Mouse (Mus musculus) ES-E14 (cell line): ENCODE data around the gene Noxa1. TPM values are rescaled to one million over a fixed set of nuclear protein-coding genes. Genes with fewer than 3 reads are reported as not detected.

Source experiments
- DNase-seq: peaks from one replicate; pipeline ENCODE4 v3.0.0-alpha.2; 2013; ENCODE audit warnings: low read depth, low spot score
- H3K27ac ChIP-seq: 2 replicates; pipeline ENCODE4 v1.5.1; 2012; ENCODE audit warnings: low read depth, mild to moderate bottlenecking, low read length, moderate library complexity, mixed read lengths; ENCODE audit not compliant: poor library complexity, insufficient read depth, severe bottlenecking
- H3K36me3 ChIP-seq: 2 replicates; pipeline ENCODE4 v1.6.1; 2012; ENCODE audit warnings: mild to moderate bottlenecking, low read length, moderate library complexity, mixed read lengths; ENCODE audit not compliant: control insufficient read depth, poor library complexity, insufficient read depth, severe bottlenecking
- H3K4me1 ChIP-seq, 2 experiments: fragments of 150-350 bp in 1 of 2; sonication (generic) in 1 of 2; 2 replicates each; pipeline ENCODE4 v1.6.1; 2012; ENCODE audit warnings: low read length in 2 of 2, mild to moderate bottlenecking in 1 of 2, mixed read lengths in 1 of 2; ENCODE audit not compliant: control insufficient read depth in 2 of 2, insufficient read depth in 2 of 2, poor library complexity in 1 of 2
- H3K4me3 ChIP-seq, 2 experiments: fragments of 150-350 bp in 1 of 2; sonication (generic) in 1 of 2; 2 replicates each; pipeline ENCODE4 v1.5.1; 2012; ENCODE audit warnings: low read length in 2 of 2, low read depth in 1 of 2, mild to moderate bottlenecking in 1 of 2, mixed read lengths in 1 of 2; ENCODE audit not compliant: insufficient read depth in 1 of 2, poor library complexity in 1 of 2, severe bottlenecking in 1 of 2
- H3K9ac ChIP-seq: 2 replicates; pipeline ENCODE4 v1.6.1; 2012; ENCODE audit warnings: low read depth, mild to moderate bottlenecking, low read length, mixed read lengths; ENCODE audit not compliant: poor library complexity, insufficient read depth, severe bottlenecking
- H3K9me3 ChIP-seq: fragments of 150-350 bp; sonication (generic); 2 replicates; pipeline ENCODE4 v1.6.1; 2012; ENCODE audit warnings: low read depth, mild to moderate bottlenecking, low read length; ENCODE audit not compliant: control insufficient read depth, insufficient read depth
- CHD2 ChIP-seq: IDR thresholded peaks from 2 replicates; pipeline ENCODE4 v1.6.1; 2014; ENCODE audit warnings: mild to moderate bottlenecking, low read depth, low read length, inconsistent platforms
- HCFC1 ChIP-seq: IDR thresholded peaks from 2 replicates; pipeline ENCODE4 v1.6.1; 2012; ENCODE audit warnings: low read length, inconsistent platforms, borderline replicate concordance; ENCODE audit not compliant: insufficient read depth
- MAFK ChIP-seq: IDR thresholded peaks from 2 replicates; pipeline ENCODE4 v1.6.1; 2014; ENCODE audit warnings: mild to moderate bottlenecking, low read depth, low read length, inconsistent platforms; ENCODE audit not compliant: insufficient read depth
- ZC3H11A ChIP-seq: IDR thresholded peaks from 2 replicates; pipeline ENCODE4 v1.6.1; 2012; ENCODE audit warnings: low read depth, mild to moderate bottlenecking, inconsistent platforms, low read length, borderline replicate concordance
- ZNF384 ChIP-seq: IDR thresholded peaks from 2 replicates; pipeline ENCODE4 v1.6.1; 2012; ENCODE audit warnings: low read depth, low read length, inconsistent platforms
- in situ Hi-C, 2 experiments: fragments of 600-800 bp; cut with MboI; formaldehyde crosslinking; loops; one replicate each; pipeline ENCODE4 v1.15.1; 2025; ENCODE audit warnings: low sequenced_read_pairs in 2 of 2, inconsistent platforms in 1 of 2; ENCODE audit not compliant: unreplicated experiment in 2 of 2
- total RNA-seq: library from RNA; depleted of rRNA; stranded (reverse); fragments of 300-350 nt; gene quantifications from 2 replicates; pipeline ENCODE4 v1.2.3, GENCODE M21; 2012; rRNA removed

The Noxa1 gene
- total RNA-seq, 1 experiment: 0.22 TPM

- no peak overlapping the region for H3K4me3 ChIP-seq
- peaks cover 3% of the 10 kb centered on the region; the same call in 1 of the 2 replicates for H3K36me3 ChIP-seq
- no peaks in the 10 kb centered on the region for H3K9me3 ChIP-seq
- no peak overlapping the region for H3K9ac ChIP-seq
- TF ChIP-seq CHD2 (no peak), MAFK (no peak), HCFC1 (no peak), ZC3H11A (no peak), ZNF384 (no peak)
- in situ Hi-C loops: no loop called here
- no peak overlapping the region for H3K27ac ChIP-seq
- no peak for DNase-seq
- peaks cover 0 to 7% of the 10 kb centered on the region in 2 experiments; a peak in 1 of 4 replicates for H3K4me1 ChIP-seq
These were observed 43.5 kb downstream of the Noxa1 start for GRCm38 (mm10) chr2:25051450-25051849.

- no peaks in the 10 kb centered on the region for H3K9me3 ChIP-seq
- peaks cover 3% of the 10 kb centered on the region; the same call in 1 of the 2 replicates for H3K36me3 ChIP-seq
- in situ Hi-C loops: no loop called here
- H3K27ac ChIP-seq: no peak overlapping the region
- H3K4me3 ChIP-seq: no peak overlapping the region
- H3K9ac ChIP-seq: no peak overlapping the region
- DNase-seq: no peak
- TF ChIP-seq ZNF384: no peak
- peaks cover 0 to 7% of the 10 kb centered on the region in 2 experiments; a peak in 1 of 4 replicates for H3K4me1 ChIP-seq
These were observed 44.0 kb downstream of the Noxa1 start for GRCm38 (mm10) chr2:25050921-25051320.

- Histone ChIP-seq H3K27ac (no peak overlapping the region), H3K9ac (no peak overlapping the region), H3K9me3 (no peaks in the 10 kb centered on the region), H3K36me3 (no peaks in the 10 kb centered on the region; the same call in 1 of the 2 replicates), H3K4me1 (no peaks in the 10 kb centered on the region), H3K4me3 (no peak overlapping the region)
- in situ Hi-C loops: no loop called here
- TF ChIP-seq ZNF384: no peak
- TF ChIP-seq MAFK: no peak
- TF ChIP-seq CHD2: no peak
- TF ChIP-seq HCFC1: no peak
- no peak for TF ChIP-seq ZC3H11A
- DNase-seq: no peak
These were observed 54.9 kb downstream of the Noxa1 start for GRCm38 (mm10) chr2:25040089-25040488.

Other genes starting within 250 kb of the Noxa1 start
- gene Ehmt1, start 175.5 kb downstream of the Noxa1 start, total RNA-seq: 55.1 and 64.1 TPM in 2 replicates
- gene Arrdc1, start 159.9 kb downstream of the Noxa1 start, total RNA-seq: 14.4 and 23.8 TPM in 2 replicates
- gene Zmynd19, start 145.4 kb downstream of the Noxa1 start, total RNA-seq: 47.8 and 50.2 TPM in 2 replicates
- gene Dph7, start 132.7 kb downstream of the Noxa1 start, total RNA-seq: 23.7 and 30.2 TPM in 2 replicates
- 29.2 and 38.3 TPM in 2 replicates for gene Mrpl41, start 120.1 kb downstream of the Noxa1 start, total RNA-seq
- gene Pnpla7, start 119.1 kb downstream of the Noxa1 start, total RNA-seq: 20.2 and 29.6 TPM in 2 replicates
- 9.3 and 10.4 TPM in 2 replicates for gene Nsmf, start 40.8 kb downstream of the Noxa1 start, total RNA-seq
- not detected in 2 replicates for gene Entpd8, start 14.8 kb downstream of the Noxa1 start, total RNA-seq
- 1.9 and 2.1 TPM in 2 replicates for gene Nrarp, start 85.6 kb upstream of the Noxa1 start, total RNA-seq
- gene Tor4a, start 101.7 kb upstream of the Noxa1 start, total RNA-seq: 11.1 and 17.0 TPM in 2 replicates
- 50.9 and 60.9 TPM in 2 replicates for gene Nelfb, start 116.3 kb upstream of the Noxa1 start, total RNA-seq
- 0.45 and 1.1 TPM in 2 replicates for gene Stpg3, start 119.5 kb upstream of the Noxa1 start, total RNA-seq
- gene Fam166a, start 123.6 kb upstream of the Noxa1 start, total RNA-seq: 0.49 and 0.74 TPM in 2 replicates
- 745 and 819 TPM in 2 replicates for gene Tubb4b, start 129.6 kb upstream of the Noxa1 start, total RNA-seq
- 0.67 and 1.8 TPM in 2 replicates for gene Slc34a3, start 139.2 kb upstream of the Noxa1 start, total RNA-seq
- 0.18 and 0.21 TPM in 2 replicates for gene Rnf224, start 141.6 kb upstream of the Noxa1 start, total RNA-seq
- gene Rnf208, start 147.1 kb upstream of the Noxa1 start, total RNA-seq: 4.8 and 6.1 TPM in 2 replicates
- gene Cysrt1, start 147.3 kb upstream of the Noxa1 start, total RNA-seq: 0.58 and 0.63 TPM in 2 replicates
- gene AL732309.1, start 151.7 kb upstream of the Noxa1 start, total RNA-seq: 14.5 and 32.9 TPM in 2 replicates
- gene Tmem203, start 160.3 kb upstream of the Noxa1 start, total RNA-seq: 20.2 and 27.8 TPM in 2 replicates
- gene Tprn, start 167.5 kb upstream of the Noxa1 start, total RNA-seq: 21.6 and 31.4 TPM in 2 replicates
- gene Ssna1, start 177.3 kb upstream of the Noxa1 start, total RNA-seq: 52.4 and 70.6 TPM in 2 replicates
- 25.2 and 30.8 TPM in 2 replicates for gene Anapc2, start 177.3 kb upstream of the Noxa1 start, total RNA-seq
- gene Tmem210, start 193.0 kb upstream of the Noxa1 start, total RNA-seq: not detected in 2 replicates
- 0.21 TPM in 1 of 2 replicates, not detected in the other for gene Lrrc26, start 194.8 kb upstream of the Noxa1 start, total RNA-seq
- gene Grin1, start 224.0 kb upstream of the Noxa1 start, total RNA-seq: 2.5 and 8.3 TPM in 2 replicates
- 73.0 and 100 TPM in 2 replicates for gene Man1b1, start 237.2 kb upstream of the Noxa1 start, total RNA-seq